Comparison of ENCODE assay signal across 8 mouse cellular contexts in genomic region chr6:91286624-91287023, GRCm38 (mm10).
DNase-seq lines count a peak whose midpoint lies in the region; ATAC-seq and TF ChIP-seq lines count a peak whose summit lies in the region.

No protein-coding gene starts in this region.

- H3K27ac ChIP-seq in CH12.LX (ENCODE audit: insufficient read depth, low read depth): no peak overlapping the region
- H3K27ac ChIP-seq in forebrain, embryonic 11.5 days (ENCODE audit: low read depth, low read length): no peak overlapping the region
- H3K27ac ChIP-seq in hindbrain, embryonic 11.5 days (ENCODE audit: low read depth, low read length): no peak overlapping the region

- 2% methylated on average over 15 of the region's 15 CpGs for WGBS in forebrain, embryonic 11.5 days
- 5% methylated on average over 15 of the region's 15 CpGs for WGBS in hindbrain, embryonic 11.5 days

- no peak overlapping the region for H3K9ac ChIP-seq in CH12.LX (ENCODE audit: insufficient read depth, low read depth)
- H3K9ac ChIP-seq in forebrain, embryonic 11.5 days (ENCODE audit: low read length): no peak overlapping the region
- H3K9ac ChIP-seq in hindbrain, embryonic 11.5 days (ENCODE audit: low read depth, low read length): no peak overlapping the region

- peak; percentile 59 to 100; a peak in 3 of 4 replicates for TF ChIP-seq CTCF in CH12.LX (conservative IDR thresholded peaks at IDR 0.05 in 1 of 2, IDR thresholded peaks at IDR 0.05 in 1 of 2; ENCODE audit: low read depth in 2 of 2, low read length in 2 of 2)

- TF ChIP-seq POLR2A in CH12.LX (IDR thresholded peaks at IDR 0.05; ENCODE audit: low read depth, low read length): no peak

- in situ Hi-C loops in CH12.LX (cut with MboI; ENCODE audit: low pct_ligation_motif_present, low pct_unique_long_range_greater_than_20kb, low sequenced_read_pairs): loop anchor here (10.0 kb wide), 2 partner anchors 118 to 218 kb away; no protein-coding TSS in a partner anchor

- peak; percentile 84 for TF ChIP-seq RAD21 in CH12.LX (IDR thresholded peaks at IDR 0.05; ENCODE audit: low read depth, low read length)

- no peak overlapping the region for H3K4me2 ChIP-seq in CH12.LX (ENCODE audit: insufficient read depth, low read depth, poor library complexity, severe bottlenecking)
- peak overlapping the region; percentile 5; the same call in 1 of the 2 replicates for H3K4me2 ChIP-seq in forebrain, embryonic 11.5 days (ENCODE audit: low read depth, low read length, severe bottlenecking)
- H3K4me2 ChIP-seq in hindbrain, embryonic 11.5 days (replicated peaks; ENCODE audit: low read depth, low read length): no peak overlapping the region

- peaks cover 3% of the 10 kb centered on the region for H3K9me3 ChIP-seq in CH12.LX (replicated peaks; ENCODE audit: low read length)
- no peaks in the 10 kb centered on the region for H3K9me3 ChIP-seq in forebrain, embryonic 11.5 days (ENCODE audit: control insufficient read depth, low read length)
- H3K9me3 ChIP-seq in hindbrain, embryonic 11.5 days (ENCODE audit: control insufficient read depth, low read length): no peaks in the 10 kb centered on the region

- ATAC-seq in forebrain, embryonic 11.5 days (replicated peaks; ENCODE audit: low FRiP score): peak; percentile 36
- 0 out of 2 replicates have a peak, but pooled peaks have one; percentile 22 for ATAC-seq in hindbrain, embryonic 11.5 days (ENCODE audit: low FRiP score)

- dilution Hi-C loops in CH12.LX (cut with MboI; ENCODE audit: extremely low pct_ligation_motif_present, extremely low pct_unique_long_range_greater_than_20kb, low sequenced_read_pairs): no loop called here

- no peaks in the 10 kb centered on the region for H3K79me2 ChIP-seq in CH12.LX (replicated peaks; ENCODE audit: control insufficient read depth, extremely low read depth, insufficient read depth, poor library complexity, severe bottlenecking)

- TF ChIP-seq EP300 in CH12.LX (IDR thresholded peaks at IDR 0.05; ENCODE audit: low read length): no peak

- peak; percentile 74 for DNase-seq in CH12.LX (ENCODE audit: extremely low read depth)
- DNase-seq in brain, adult 2 months (ENCODE audit: low read depth, low spot score): peak; percentile 97
- peak; percentile 93 for DNase-seq in forebrain, embryonic 11.5 days (ENCODE audit: low spot score)
- DNase-seq in hindbrain, embryonic 11.5 days (ENCODE audit: low spot score): peak; percentile 95
- peak; percentile 81 to 94 for DNase-seq in layer of hippocampus, postnatal 25 days (ENCODE audit: extremely low spot score in 1 of 2, low spot score in 1 of 2)
- DNase-seq in lung, postnatal 4 days: peak; percentile 80 to 88
- DNase-seq in right cerebral cortex, postnatal 10 days (ENCODE audit: low spot score in 2 of 2): peak; percentile 88 to 94
- peak; percentile 32 for DNase-seq in urinary bladder, postnatal 10 days (ENCODE audit: low spot score)

- no peak overlapping the region for H3K4me3 ChIP-seq in CH12.LX (replicated peaks in 1 of 3; ENCODE audit: low read depth in 2 of 3, low read length in 2 of 3, poor library complexity in 1 of 3)
- H3K4me3 ChIP-seq in forebrain, embryonic 11.5 days (ENCODE audit: low read depth, low read length): no peak overlapping the region
- no peak overlapping the region for H3K4me3 ChIP-seq in hindbrain, embryonic 11.5 days (ENCODE audit: low read depth, low read length)

- H3K36me3 ChIP-seq in CH12.LX (replicated peaks in 1 of 2; ENCODE audit: control insufficient read depth in 1 of 2, insufficient read depth in 1 of 2, low read length in 1 of 2): no peaks in the 10 kb centered on the region
- no peaks in the 10 kb centered on the region for H3K36me3 ChIP-seq in forebrain, embryonic 11.5 days (ENCODE audit: control insufficient read depth, insufficient read depth, low read length)
- H3K36me3 ChIP-seq in hindbrain, embryonic 11.5 days (ENCODE audit: control insufficient read depth, insufficient read depth, low read length): no peaks in the 10 kb centered on the region

- no peaks in the 10 kb centered on the region for H3K4me1 ChIP-seq in CH12.LX (ENCODE audit: control insufficient read depth in 1 of 2, insufficient read depth in 2 of 2)
- H3K4me1 ChIP-seq in forebrain, embryonic 11.5 days (replicated peaks; ENCODE audit: control insufficient read depth, insufficient read depth, low read length): peaks cover 25% of the 10 kb centered on the region
- peaks cover 10% of the 10 kb centered on the region for H3K4me1 ChIP-seq in hindbrain, embryonic 11.5 days (replicated peaks; ENCODE audit: control insufficient read depth, insufficient read depth, low read length)

- H3K27me3 ChIP-seq in CH12.LX (replicated peaks): peaks cover 94% of the 10 kb centered on the region
- H3K27me3 ChIP-seq in forebrain, embryonic 11.5 days (ENCODE audit: control insufficient read depth, insufficient read depth, low read length): peaks cover 8% of the 10 kb centered on the region; the same call in 1 of the 2 replicates
- peaks cover 31% of the 10 kb centered on the region for H3K27me3 ChIP-seq in hindbrain, embryonic 11.5 days (ENCODE audit: control insufficient read depth, insufficient read depth, low read length)

TF ChIP-seq in CH12.LX, 34 proteins besides CTCF, POLR2A, EP300 and RAD21:
- TF ChIP-seq SMC3 (IDR thresholded peaks at IDR 0.05; ENCODE audit: low read depth, low read length) (peak; percentile 92), HCFC1 (IDR thresholded peaks at IDR 0.05; ENCODE audit: low read depth, low read length) (no peak), MAZ (IDR thresholded peaks at IDR 0.05; ENCODE audit: low read depth, low read length) (no peak), NELFE (IDR thresholded peaks at IDR 0.05; ENCODE audit: low read depth, low read length) (peak; percentile 50; the same call in 1 of the 2 replicates)
TF ChIP-seq in CH12.LX: peak in this region for 2.

Comparison
In these comparisons a context has a peak if more than half of its experiments do, and no peak if none do; other contexts are left out.
1. DNase-seq: peak in every context shown above with its lines; median percentile 97 in brain, adult 2 months; 95 in hindbrain, embryonic 11.5 days; 93 in forebrain, embryonic 11.5 days; 91 in right cerebral cortex, postnatal 10 days; 88 in layer of hippocampus, postnatal 25 days; 84 in lung, postnatal 4 days; 74 in CH12.LX; 32 in urinary bladder, postnatal 10 days.